Mouse (Mus musculus) cortical plate, adult 2 months (tissue): ENCODE measurements around the gene Igf2r. TPM values are rescaled to one million over a fixed set of nuclear protein-coding genes. Genes with fewer than 3 reads are reported as not detected.

Experiments used
- H3K27ac ChIP-seq: fragments of 200-500 bp; 2 replicates; pipeline ENCODE4 v1.5.1; 2012; ENCODE audit warnings: low read length, control low read depth, inconsistent platforms; ENCODE audit not compliant: insufficient read depth
- H3K4me1 ChIP-seq: fragments of 200-500 bp; 2 replicates; pipeline ENCODE4 v1.6.1; 2011; ENCODE audit warnings: low read length; ENCODE audit not compliant: control insufficient read depth, insufficient read depth
- H3K4me3 ChIP-seq: fragments of 200-500 bp; 2 replicates; pipeline ENCODE4 v1.5.1; 2011; ENCODE audit warnings: mild to moderate bottlenecking, low read length, control low read depth; ENCODE audit not compliant: insufficient read depth
- CTCF ChIP-seq: fragments of 200-500 bp; IDR thresholded peaks from 2 replicates; pipeline ENCODE4 v1.5.1; 2011; ENCODE audit warnings: mild to moderate bottlenecking, control low read depth, low read length; ENCODE audit not compliant: insufficient read depth; ENCODE audit errors: extremely low read depth
- POLR2A ChIP-seq: fragments of 200-500 bp; IDR thresholded peaks from 2 replicates; pipeline ENCODE4 v1.6.1; 2011; ENCODE audit warnings: mild to moderate bottlenecking, low read length, control low read depth; ENCODE audit not compliant: insufficient read depth; ENCODE audit errors: extremely low read depth
- polyA plus RNA-seq: library from polyadenylated mRNA; depleted of rRNA; stranded (reverse); fragments of >200 nt; gene quantifications from 2 replicates; pipeline ENCODE4 v1.2.3, GENCODE M21; 2012

Gene Igf2r
- polyA plus RNA-seq, 1 experiment = 10.9 TPM

GRCm38 (mm10) chr17:12790353-12791078, 21.1 kb upstream of the Igf2r start:
- TF ChIP-seq CTCF (no peak), POLR2A (no peak)
- H3K27ac ChIP-seq = no peak overlapping the region

GRCm38 (mm10) chr17:12782861-12783847, 13.7 kb upstream of the Igf2r start:
- Histone ChIP-seq H3K4me3 (no peak overlapping the region), H3K4me1 (peaks cover 2% of the 10 kb centered on the region; the same call in 1 of the 2 replicates), H3K27ac (no peak overlapping the region)
- TF ChIP-seq CTCF (no peak), POLR2A (no peak)

More at GRCm38 (mm10) chr17:12790353-12791078, 21.1 kb upstream of the Igf2r start:
- no peak overlapping the region for H3K4me3 ChIP-seq
- H3K4me1 ChIP-seq = no peaks in the 10 kb centered on the region

- no peak overlapping the region for H3K27ac ChIP-seq
- TF ChIP-seq POLR2A (no peak), CTCF (no peak)
- H3K4me1 ChIP-seq = peaks cover 2% of the 10 kb centered on the region; the same call in 1 of the 2 replicates
- H3K4me3 ChIP-seq = no peak overlapping the region
Measured at GRCm38 (mm10) chr17:12781101-12781500, 11.6 kb upstream of the Igf2r start.

GRCm38 (mm10) chr17:12780125-12780524, 10.7 kb upstream of the Igf2r start:
- TF ChIP-seq POLR2A (no peak), CTCF (no peak)
- Histone ChIP-seq H3K4me3 (no peak overlapping the region), H3K27ac (no peak overlapping the region), H3K4me1 (peaks cover 2% of the 10 kb centered on the region; the same call in 1 of the 2 replicates)

GRCm38 (mm10) chr17:12779442-12779841, 10.0 kb upstream of the Igf2r start:
- Histone ChIP-seq H3K27ac (no peak overlapping the region), H3K4me3 (no peak overlapping the region), H3K4me1 (peaks cover 2% of the 10 kb centered on the region; the same call in 1 of the 2 replicates)
- TF ChIP-seq POLR2A = no peak

- Histone ChIP-seq H3K4me1 (no peaks in the 10 kb centered on the region), H3K4me3 (no peak overlapping the region), H3K27ac (no peak overlapping the region)
- TF ChIP-seq POLR2A (no peak), CTCF (no peak)
Measured at GRCm38 (mm10) chr17:12773956-12774355, 4.5 kb upstream of the Igf2r start.

- TF ChIP-seq POLR2A (no peak), CTCF (no peak)
- Histone ChIP-seq H3K4me1 (peaks cover 2% of the 10 kb centered on the region), H3K4me3 (no peak overlapping the region), H3K27ac (no peak overlapping the region)
Measured at GRCm38 (mm10) chr17:12770500-12770899, 1.0 kb upstream of the Igf2r start.

GRCm38 (mm10) chr17:12768415-12769379, 767 bp downstream of the Igf2r start:
- H3K4me3 ChIP-seq = peak overlapping the region; percentile 53
- H3K27ac ChIP-seq = no peak overlapping the region
- TF ChIP-seq CTCF (no peak), POLR2A (no peak)
- H3K4me1 ChIP-seq = peaks cover 2% of the 10 kb centered on the region

GRCm38 (mm10) chr17:12767294-12767852, 2.1 kb downstream of the Igf2r start:
- Histone ChIP-seq H3K4me1 (peaks cover 2% of the 10 kb centered on the region), H3K27ac (no peak overlapping the region), H3K4me3 (no peak overlapping the region)
- TF ChIP-seq POLR2A (no peak), CTCF (no peak)
